Mouse (Mus musculus): ENCODE results near the gene Birc2. TPM values are rescaled to one million over a fixed set of nuclear protein-coding genes. Genes with fewer than 3 reads are reported as not detected.

The Birc2 gene
- polyA plus RNA-seq, 1 experiment from 2014 or later: 42.8 TPM

DNA sequence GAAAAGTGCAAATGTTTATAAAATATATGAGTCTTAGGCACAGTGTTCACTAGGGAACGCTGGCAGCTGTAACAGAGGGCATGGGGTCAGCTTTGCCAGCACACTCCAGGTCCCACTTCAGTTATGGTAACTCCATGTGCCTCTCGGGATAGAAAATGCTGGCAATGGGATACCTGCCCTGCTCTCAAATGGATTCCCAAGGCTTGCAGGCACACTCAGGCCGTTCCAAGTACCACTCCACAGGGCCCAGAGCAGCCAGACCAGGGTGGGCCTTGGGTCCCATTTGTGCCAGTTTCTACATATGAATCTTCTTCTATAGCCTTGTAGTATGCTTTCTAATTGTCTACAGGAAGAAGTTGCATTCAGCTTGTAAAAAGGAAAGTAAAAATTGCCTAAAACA is 51.5 kb downstream of the Birc2 start:
- Histone ChIP-seq H3K9me3 (ENCODE audit: control insufficient read depth, low read length) (no peaks in the 10 kb centered on the region), H3K27ac (replicated peaks; ENCODE audit: low read depth, low read length) (no peak overlapping the region; the same call in 1 of the 2 replicates), H3K36me3 (ENCODE audit: control insufficient read depth, insufficient read depth, low read length) (0 out of 2 replicates have a peak, but pooled peaks cover 2% of the 10 kb centered on the region), H3K9ac (ENCODE audit: low read length) (no peak overlapping the region), H3K4me3 (ENCODE audit: low read depth, low read length) (no peak overlapping the region), H3K4me2 (ENCODE audit: low read depth, severe bottlenecking) (no peak overlapping the region), H3K4me1 (ENCODE audit: control insufficient read depth, insufficient read depth, low read length) (no peaks in the 10 kb centered on the region), H3K27me3 (ENCODE audit: control insufficient read depth, insufficient read depth, low read length) (no peaks in the 10 kb centered on the region)
- DNase-seq (ENCODE audit: low spot score) (no peak), ATAC-seq (ENCODE audit: insufficient number of reproducible peaks, low FRiP score, low TSS enrichment, low read depth) (no peak)
- 85% methylated on average over 3 of the region's 3 CpGs for WGBS

DNA sequence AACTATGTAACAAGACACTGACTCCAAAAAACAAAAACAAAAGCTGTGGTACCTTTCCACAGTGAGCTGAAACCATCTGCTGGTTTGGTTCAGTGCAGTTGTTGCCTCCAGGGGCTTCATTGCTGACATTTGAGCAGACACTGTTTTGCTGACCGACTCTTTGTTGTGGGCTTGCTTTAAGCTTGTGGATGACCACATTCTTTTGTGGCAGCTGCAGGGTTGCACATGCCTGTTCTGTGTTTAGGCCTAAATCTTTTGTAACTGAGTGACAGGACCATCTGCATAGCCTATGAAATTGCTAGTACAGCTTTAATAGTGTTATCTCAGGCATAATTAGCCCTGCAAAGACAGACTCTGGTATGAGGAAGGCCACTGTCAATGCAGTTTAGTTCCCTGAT is 52.2 kb downstream of the Birc2 start:
- H3K27ac ChIP-seq (replicated peaks; ENCODE audit: low read depth, low read length): no peak overlapping the region
- 0 out of 2 replicates have a peak, but pooled peaks have one; percentile 29 for ATAC-seq (ENCODE audit: insufficient number of reproducible peaks, low FRiP score, low TSS enrichment, low read depth)

GRCm38 (mm10) chr9:7783823-7784614 is 52.8 kb downstream of the Birc2 start:
- H3K4me3 ChIP-seq (ENCODE audit: low read depth, low read length): no peak overlapping the region
- H3K4me2 ChIP-seq (ENCODE audit: low read depth, severe bottlenecking): no peak overlapping the region
- ATAC-seq (ENCODE audit: insufficient number of reproducible peaks, low FRiP score, low TSS enrichment, low read depth) (0 out of 2 replicates have a peak, but pooled peaks have one; percentile 28), DNase-seq (ENCODE audit: low spot score) (no peak)
- no peaks in the 10 kb centered on the region for H3K9me3 ChIP-seq (ENCODE audit: control insufficient read depth, low read length)
- H3K4me1 ChIP-seq (ENCODE audit: control insufficient read depth, insufficient read depth, low read length): no peaks in the 10 kb centered on the region
- no peak overlapping the region for H3K9ac ChIP-seq (ENCODE audit: low read length)
- no peaks in the 10 kb centered on the region for H3K27me3 ChIP-seq (ENCODE audit: control insufficient read depth, insufficient read depth, low read length)
- H3K27ac ChIP-seq (replicated peaks; ENCODE audit: low read depth, low read length): no peak overlapping the region
- 0 out of 2 replicates have a peak, but pooled peaks cover 2% of the 10 kb centered on the region for H3K36me3 ChIP-seq (ENCODE audit: control insufficient read depth, insufficient read depth, low read length)
- WGBS: 89% methylated on average over 15 of the region's 15 CpGs

More for the DNA sequence above, 52.2 kb downstream of the Birc2 start:
- Histone ChIP-seq H3K9ac (ENCODE audit: low read length) (no peak overlapping the region), H3K36me3 (ENCODE audit: control insufficient read depth, insufficient read depth, low read length) (0 out of 2 replicates have a peak, but pooled peaks cover 2% of the 10 kb centered on the region), H3K27me3 (ENCODE audit: control insufficient read depth, insufficient read depth, low read length) (no peaks in the 10 kb centered on the region), H3K4me3 (ENCODE audit: low read depth, low read length) (no peak overlapping the region), H3K4me1 (ENCODE audit: control insufficient read depth, insufficient read depth, low read length) (no peaks in the 10 kb centered on the region), H3K9me3 (ENCODE audit: control insufficient read depth, low read length) (no peaks in the 10 kb centered on the region), H3K4me2 (ENCODE audit: low read depth, severe bottlenecking) (no peak overlapping the region)
- DNase-seq (ENCODE audit: low spot score): no peak
- WGBS: 65% methylated on average over 1 of the region's 1 CpGs

- Histone ChIP-seq H3K27me3 (ENCODE audit: control insufficient read depth, insufficient read depth, low read length) (no peaks in the 10 kb centered on the region), H3K36me3 (ENCODE audit: control insufficient read depth, insufficient read depth, low read length) (0 out of 2 replicates have a peak, but pooled peaks cover 2% of the 10 kb centered on the region), H3K4me1 (ENCODE audit: control insufficient read depth, insufficient read depth, low read length) (no peaks in the 10 kb centered on the region), H3K4me3 (ENCODE audit: low read depth, low read length) (no peak overlapping the region), H3K27ac (replicated peaks; ENCODE audit: low read depth, low read length) (no peak overlapping the region), H3K9me3 (ENCODE audit: control insufficient read depth, low read length) (no peaks in the 10 kb centered on the region), H3K9ac (ENCODE audit: low read length) (no peak overlapping the region), H3K4me2 (ENCODE audit: low read depth, severe bottlenecking) (no peak overlapping the region)
- ATAC-seq (ENCODE audit: insufficient number of reproducible peaks, low FRiP score, low TSS enrichment, low read depth) (no peak), DNase-seq (ENCODE audit: low spot score) (no peak)
- WGBS: 89% methylated on average over 8 of the region's 8 CpGs
Measured at GRCm38 (mm10) chr9:7780250-7781150, 56.4 kb downstream of the Birc2 start.

- H3K4me3 ChIP-seq (ENCODE audit: low read depth, low read length): no peak overlapping the region
- no peak overlapping the region for H3K27ac ChIP-seq (replicated peaks; ENCODE audit: low read depth, low read length)
- no peak overlapping the region for H3K9ac ChIP-seq (ENCODE audit: low read length)
- no peaks in the 10 kb centered on the region for H3K9me3 ChIP-seq (ENCODE audit: control insufficient read depth, low read length)
- H3K4me2 ChIP-seq (ENCODE audit: low read depth, severe bottlenecking): no peak overlapping the region
- WGBS: 93% methylated on average over 4 of the region's 4 CpGs
- no peaks in the 10 kb centered on the region for H3K27me3 ChIP-seq (ENCODE audit: control insufficient read depth, insufficient read depth, low read length)
- DNase-seq (ENCODE audit: low spot score) (no peak), ATAC-seq (ENCODE audit: insufficient number of reproducible peaks, low FRiP score, low TSS enrichment, low read depth) (no peak)
- no peaks in the 10 kb centered on the region for H3K4me1 ChIP-seq (ENCODE audit: control insufficient read depth, insufficient read depth, low read length)
- H3K36me3 ChIP-seq (ENCODE audit: control insufficient read depth, insufficient read depth, low read length): 0 out of 2 replicates have a peak, but pooled peaks cover 2% of the 10 kb centered on the region
Measured at GRCm38 (mm10) chr9:7779786-7780185, 57.1 kb downstream of the Birc2 start.

DNA sequence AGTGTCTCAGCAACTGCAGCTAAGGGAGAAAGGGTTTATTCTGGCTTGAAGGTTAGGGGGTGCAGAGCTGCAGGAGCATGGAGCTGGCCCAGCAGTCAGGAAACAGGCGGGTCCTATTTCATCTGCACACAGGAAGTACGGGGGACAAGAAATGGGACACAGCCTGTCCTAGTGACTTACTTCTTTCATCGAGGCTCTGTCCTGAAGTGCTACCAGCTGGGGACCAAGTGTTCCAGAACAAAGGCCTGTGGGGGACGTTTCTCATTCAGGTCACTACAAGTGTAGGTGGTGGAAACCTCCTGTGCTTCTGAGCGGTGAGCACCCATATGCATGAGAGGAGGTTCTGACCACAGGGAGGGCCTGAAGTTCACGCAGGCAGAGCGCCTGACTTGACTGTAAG is 58.1 kb downstream of the Birc2 start:
- H3K36me3 ChIP-seq (ENCODE audit: control insufficient read depth, insufficient read depth, low read length): 0 out of 2 replicates have a peak, but pooled peaks cover 2% of the 10 kb centered on the region
- no peaks in the 10 kb centered on the region for H3K4me1 ChIP-seq (ENCODE audit: control insufficient read depth, insufficient read depth, low read length)
- no peaks in the 10 kb centered on the region for H3K9me3 ChIP-seq (ENCODE audit: control insufficient read depth, low read length)
- DNase-seq (ENCODE audit: low spot score): no peak
- no peaks in the 10 kb centered on the region for H3K27me3 ChIP-seq (ENCODE audit: control insufficient read depth, insufficient read depth, low read length)
- H3K4me2 ChIP-seq (ENCODE audit: low read depth, severe bottlenecking): no peak overlapping the region
- no peak overlapping the region for H3K4me3 ChIP-seq (ENCODE audit: low read depth, low read length)
- WGBS: 80% methylated on average over 7 of the region's 7 CpGs
- H3K27ac ChIP-seq (replicated peaks; ENCODE audit: low read depth, low read length): no peak overlapping the region
- ATAC-seq (ENCODE audit: insufficient number of reproducible peaks, low FRiP score, low TSS enrichment, low read depth): no peak
- no peak overlapping the region for H3K9ac ChIP-seq (ENCODE audit: low read length)

DNA sequence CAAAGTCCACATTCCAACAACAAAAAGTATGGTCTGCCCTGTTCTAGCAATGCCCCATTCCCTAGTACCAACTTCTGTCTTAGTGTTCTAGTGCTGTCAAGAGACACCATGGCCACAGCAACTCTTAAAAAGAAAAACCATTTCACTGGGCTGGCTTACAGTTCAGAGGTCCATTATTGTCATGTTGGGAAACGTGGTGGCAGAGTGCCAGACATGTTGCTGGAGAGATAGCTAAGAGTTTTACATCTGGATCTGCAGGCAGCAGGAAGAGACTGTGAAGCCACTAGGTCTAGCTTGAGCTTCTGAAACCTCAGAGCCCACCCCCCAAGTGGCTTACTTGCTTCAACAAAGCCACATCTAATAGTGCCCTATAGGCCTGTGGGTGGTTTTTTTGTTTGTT is 59.2 kb downstream of the Birc2 start:
- no peak for ATAC-seq (ENCODE audit: insufficient number of reproducible peaks, low FRiP score, low TSS enrichment, low read depth)
- no peak for DNase-seq (ENCODE audit: low spot score)
- no peaks in the 10 kb centered on the region for H3K9me3 ChIP-seq (ENCODE audit: control insufficient read depth, low read length)
- no peak overlapping the region for H3K4me2 ChIP-seq (ENCODE audit: low read depth, severe bottlenecking)
- 84% methylated on average over 1 of the region's 1 CpGs for WGBS
- no peak overlapping the region for H3K4me3 ChIP-seq (ENCODE audit: low read depth, low read length)
- no peaks in the 10 kb centered on the region for H3K4me1 ChIP-seq (ENCODE audit: control insufficient read depth, insufficient read depth, low read length)
- no peak overlapping the region for H3K9ac ChIP-seq (ENCODE audit: low read length)
- no peaks in the 10 kb centered on the region for H3K27me3 ChIP-seq (ENCODE audit: control insufficient read depth, insufficient read depth, low read length)
- no peak overlapping the region for H3K27ac ChIP-seq (replicated peaks; ENCODE audit: low read depth, low read length)
- H3K36me3 ChIP-seq (ENCODE audit: control insufficient read depth, insufficient read depth, low read length): 0 out of 2 replicates have a peak, but pooled peaks cover 2% of the 10 kb centered on the region

DNA sequence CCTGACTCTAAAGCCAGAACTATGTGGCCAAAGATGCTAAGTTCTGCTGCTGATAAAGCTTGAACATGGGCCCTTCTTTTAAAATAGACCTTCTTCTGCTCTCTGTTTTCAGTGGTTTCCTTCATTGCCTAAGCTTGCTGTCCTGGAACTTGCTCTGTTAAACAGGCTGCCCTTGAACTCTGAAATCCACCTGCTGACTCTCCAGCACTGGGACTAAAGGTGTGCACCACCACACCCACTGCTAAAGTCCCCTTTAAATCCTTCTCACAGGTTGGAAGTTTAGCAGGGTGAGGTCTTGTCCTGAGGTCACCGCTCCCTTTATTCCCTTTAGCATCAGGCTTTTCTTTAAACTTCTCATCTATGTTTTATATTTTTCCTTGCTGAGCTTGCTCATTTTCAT is 59.9 kb downstream of the Birc2 start:
- no peaks in the 10 kb centered on the region for H3K4me1 ChIP-seq (ENCODE audit: control insufficient read depth, insufficient read depth, low read length)
- H3K9ac ChIP-seq (ENCODE audit: low read length): no peak overlapping the region
- 100% methylated on average over 1 of the region's 1 CpGs for WGBS
- no peaks in the 10 kb centered on the region for H3K9me3 ChIP-seq (ENCODE audit: control insufficient read depth, low read length)
- no peak overlapping the region for H3K27ac ChIP-seq (replicated peaks; ENCODE audit: low read depth, low read length)
- H3K4me3 ChIP-seq (ENCODE audit: low read depth, low read length): no peak overlapping the region
- DNase-seq (ENCODE audit: low spot score) (no peak), ATAC-seq (ENCODE audit: insufficient number of reproducible peaks, low FRiP score, low TSS enrichment, low read depth) (no peak)
- H3K4me2 ChIP-seq (ENCODE audit: low read depth, severe bottlenecking): no peak overlapping the region
- no peaks in the 10 kb centered on the region for H3K27me3 ChIP-seq (ENCODE audit: control insufficient read depth, insufficient read depth, low read length)
- 0 out of 2 replicates have a peak, but pooled peaks cover 4% of the 10 kb centered on the region for H3K36me3 ChIP-seq (ENCODE audit: control insufficient read depth, insufficient read depth, low read length)

All from limb, embryonic 11.5 days (tissue).